Mouse (Mus musculus): ENCODE measurements around the gene Ablim2. TPM values are rescaled to one million over a fixed set of nuclear protein-coding genes. Genes with fewer than 3 reads are reported as not detected.

Gene Ablim2
- polyA plus RNA-seq, 1 experiment from 2014 or later = 9.8 TPM

DNA sequence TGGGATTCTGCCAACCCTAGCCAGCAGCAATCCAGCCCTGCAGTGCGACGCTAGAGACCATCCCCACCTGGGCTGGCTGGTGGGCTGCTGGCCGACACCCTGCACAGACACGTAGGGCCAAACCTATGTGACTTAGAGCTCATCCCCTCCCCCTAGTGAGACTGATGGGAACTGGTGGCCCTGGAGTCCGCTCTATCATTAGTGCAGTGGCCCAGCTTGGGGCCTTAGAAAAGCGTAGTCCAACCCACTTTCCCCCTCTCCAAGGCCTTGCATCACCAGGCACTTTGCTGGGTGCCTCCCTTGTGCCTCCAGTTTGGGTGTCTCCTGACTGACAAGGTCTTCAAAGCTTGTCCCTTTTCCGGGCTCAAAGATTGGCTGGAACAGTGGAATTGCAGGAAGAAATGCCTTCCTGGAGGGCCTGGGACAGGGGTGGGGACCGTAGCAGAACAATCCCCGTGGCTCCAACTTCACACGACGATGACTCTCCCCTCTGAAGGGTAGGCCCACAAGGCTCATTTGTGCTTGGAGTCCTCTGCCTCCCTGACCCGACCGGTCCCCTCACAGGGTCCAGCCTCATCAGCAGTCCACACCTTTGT, 16.4 kb upstream of the Ablim2 start:
- no peak overlapping the region for H3K9ac ChIP-seq
- peaks cover 26% of the 10 kb centered on the region for H3K27me3 ChIP-seq
- no peak overlapping the region for H3K4me3 ChIP-seq
- WGBS = 45% methylated on average over 13 of the region's 13 CpGs
- H3K36me3 ChIP-seq = no peaks in the 10 kb centered on the region
- H3K4me1 ChIP-seq (replicated peaks) = peaks cover 6% of the 10 kb centered on the region; the same call in 1 of the 2 replicates
- no peak overlapping the region for H3K27ac ChIP-seq (replicated peaks)
- no peak overlapping the region for H3K4me2 ChIP-seq
- H3K9me3 ChIP-seq = no peaks in the 10 kb centered on the region
- no peak for ATAC-seq (ENCODE audit: low read depth)

DNA sequence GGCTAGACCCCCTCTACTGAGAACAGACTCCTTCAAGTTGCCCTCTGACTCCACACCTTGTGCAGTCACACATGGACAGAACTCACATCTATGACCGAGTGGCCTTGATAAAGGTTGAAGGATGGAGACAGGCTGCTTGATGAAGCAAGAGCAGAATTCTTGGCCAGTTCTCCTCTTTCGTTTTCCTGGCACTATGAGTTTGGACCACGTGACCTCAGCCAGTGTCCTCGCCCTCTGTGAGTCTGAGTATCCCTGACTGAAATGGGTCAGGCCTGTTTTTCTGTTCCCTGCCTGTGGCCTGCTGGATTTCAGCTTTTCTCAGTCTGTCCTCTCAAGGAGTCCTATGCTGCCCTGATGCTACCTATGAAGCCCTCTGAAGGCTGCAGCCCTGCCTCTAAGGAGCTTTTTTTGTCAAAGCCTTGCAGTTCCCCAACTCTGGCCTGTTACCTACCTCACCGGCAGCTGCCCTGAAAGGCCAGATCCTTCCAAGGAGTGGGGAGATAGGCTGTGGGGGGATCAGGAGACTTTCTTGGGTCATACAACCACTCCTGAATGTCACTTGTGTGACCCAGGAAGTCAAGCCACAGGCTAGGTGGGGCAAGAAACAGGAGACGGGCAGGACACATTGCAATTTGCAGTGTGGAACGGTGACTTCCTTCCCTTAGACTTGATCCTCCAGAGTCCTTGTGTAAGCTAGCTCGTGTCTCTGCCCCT, 14.3 kb upstream of the Ablim2 start:
- WGBS = 81% methylated on average over 8 of the region's 8 CpGs
- H3K9me3 ChIP-seq = no peaks in the 10 kb centered on the region
- no peak overlapping the region for H3K4me2 ChIP-seq
- H3K27me3 ChIP-seq = peaks cover 26% of the 10 kb centered on the region
- ATAC-seq (ENCODE audit: low read depth) = no peak
- H3K4me1 ChIP-seq (replicated peaks) = no peaks in the 10 kb centered on the region
- H3K9ac ChIP-seq = no peak overlapping the region
- no peak overlapping the region for H3K4me3 ChIP-seq
- H3K36me3 ChIP-seq = no peaks in the 10 kb centered on the region
- H3K27ac ChIP-seq (replicated peaks) = no peak overlapping the region

DNA sequence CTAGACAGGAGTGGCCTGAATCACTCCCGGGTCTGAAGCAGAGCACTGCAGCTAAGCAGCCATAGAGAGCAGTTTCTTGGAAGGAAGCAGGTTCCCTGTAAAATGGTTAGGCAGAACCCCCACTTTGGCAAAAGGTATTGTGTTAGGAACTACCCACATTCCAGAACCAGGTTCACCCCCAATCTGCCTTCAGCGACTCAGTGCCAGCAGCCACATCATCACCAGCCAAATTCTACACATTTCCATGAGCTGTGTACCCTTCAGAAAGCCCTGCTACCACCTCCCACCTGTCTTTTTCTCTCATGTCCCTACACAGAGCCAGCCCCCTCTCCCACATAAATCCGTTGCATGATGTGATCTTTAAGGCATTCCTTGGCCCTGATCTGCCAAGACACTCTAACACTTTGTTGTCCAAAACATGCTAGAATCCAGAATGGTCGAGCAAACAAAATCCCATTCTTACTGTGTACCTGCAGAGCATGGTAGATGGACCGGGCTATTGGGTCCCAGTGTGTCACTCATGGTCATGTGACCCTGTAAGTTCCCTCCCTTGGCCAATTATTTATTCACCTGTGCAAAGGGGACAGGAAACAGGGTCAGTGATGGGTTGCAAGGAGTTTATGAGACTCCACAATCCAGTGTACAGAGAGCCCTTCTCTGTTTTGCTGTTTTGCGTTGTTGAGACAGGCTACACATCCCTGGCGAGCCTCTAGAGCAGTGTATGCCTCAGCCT, 13.5 kb upstream of the Ablim2 start:
- 86% methylated on average over 7 of the region's 7 CpGs for WGBS
- ATAC-seq (ENCODE audit: low read depth) = no peak
- no peaks in the 10 kb centered on the region for H3K9me3 ChIP-seq
- no peak overlapping the region for H3K4me3 ChIP-seq
- no peaks in the 10 kb centered on the region for H3K36me3 ChIP-seq
- H3K27ac ChIP-seq (replicated peaks) = no peak overlapping the region
- H3K4me2 ChIP-seq = no peak overlapping the region
- peaks cover 22% of the 10 kb centered on the region for H3K27me3 ChIP-seq
- H3K4me1 ChIP-seq (replicated peaks) = no peaks in the 10 kb centered on the region
- H3K9ac ChIP-seq = no peak overlapping the region

GRCm38 (mm10) chr5:35745406-35745805, 12.3 kb upstream of the Ablim2 start:
- WGBS = 87% methylated on average over 5 of the region's 5 CpGs
- ATAC-seq (ENCODE audit: low read depth) = no peak
- Histone ChIP-seq H3K4me2 (no peak overlapping the region), H3K36me3 (no peaks in the 10 kb centered on the region), H3K27me3 (peaks cover 10% of the 10 kb centered on the region), H3K4me3 (no peak overlapping the region), H3K4me1 (replicated peaks) (no peaks in the 10 kb centered on the region), H3K9ac (no peak overlapping the region), H3K9me3 (no peaks in the 10 kb centered on the region), H3K27ac (replicated peaks) (no peak overlapping the region)

GRCm38 (mm10) chr5:35746910-35747309, 10.8 kb upstream of the Ablim2 start:
- Histone ChIP-seq H3K4me1 (replicated peaks) (no peaks in the 10 kb centered on the region), H3K9ac (no peak overlapping the region), H3K36me3 (no peaks in the 10 kb centered on the region), H3K9me3 (no peaks in the 10 kb centered on the region), H3K4me2 (no peak overlapping the region), H3K27me3 (no peaks in the 10 kb centered on the region), H3K4me3 (no peak overlapping the region), H3K27ac (replicated peaks) (no peak overlapping the region)
- 24% methylated on average over 4 of the region's 4 CpGs for WGBS
- no peak for ATAC-seq (ENCODE audit: low read depth)

DNA sequence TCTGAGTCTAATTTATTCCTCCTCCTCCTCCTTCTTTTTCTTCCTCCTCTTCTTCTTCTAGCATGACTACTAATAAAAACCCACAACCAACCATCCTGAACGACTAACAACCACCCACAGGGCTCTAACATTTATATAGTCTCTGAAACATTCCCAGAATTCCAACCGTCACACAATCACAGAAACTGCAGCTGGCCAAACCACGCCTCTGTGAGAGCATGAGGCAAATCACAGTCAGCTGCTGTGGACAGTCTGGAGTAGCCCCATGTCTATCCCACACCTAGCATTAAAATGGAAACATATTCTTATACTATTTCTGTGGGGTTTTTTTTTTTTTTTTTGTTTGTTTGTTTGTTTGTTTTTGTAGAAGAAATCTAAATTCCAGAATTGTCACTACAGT, 8.3 kb upstream of the Ablim2 start:
- H3K4me3 ChIP-seq = no peak overlapping the region
- 60% methylated on average over 3 of the region's 3 CpGs for WGBS
- no peak overlapping the region for H3K4me2 ChIP-seq
- no peak for ATAC-seq (ENCODE audit: low read depth)
- H3K27ac ChIP-seq (replicated peaks) = no peak overlapping the region
- no peaks in the 10 kb centered on the region for H3K9me3 ChIP-seq
- H3K36me3 ChIP-seq = no peaks in the 10 kb centered on the region
- H3K9ac ChIP-seq = no peak overlapping the region
- no peaks in the 10 kb centered on the region for H3K27me3 ChIP-seq
- no peaks in the 10 kb centered on the region for H3K4me1 ChIP-seq (replicated peaks)

DNA sequence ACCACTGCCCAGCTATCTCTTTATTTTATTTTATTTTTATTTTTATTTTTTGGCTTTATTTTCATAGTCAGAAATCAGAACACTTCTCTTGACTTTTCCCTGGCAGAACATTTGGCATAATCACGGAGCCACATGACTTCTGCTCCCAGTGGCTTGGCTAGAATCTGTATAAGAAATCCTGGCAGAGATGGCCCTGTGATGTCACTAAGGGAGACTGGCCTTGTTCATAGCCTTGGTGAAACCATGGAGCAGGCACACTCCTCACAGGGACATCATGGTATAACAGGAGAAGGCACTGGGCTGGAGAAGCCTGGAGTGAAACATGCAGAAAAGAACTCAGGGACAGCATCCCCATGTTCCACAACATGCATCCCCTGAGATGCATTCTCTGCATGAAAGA, 7.7 kb upstream of the Ablim2 start:
- Histone ChIP-seq H3K27ac (replicated peaks) (no peak overlapping the region), H3K9ac (no peak overlapping the region), H3K27me3 (no peaks in the 10 kb centered on the region), H3K4me2 (no peak overlapping the region), H3K9me3 (no peaks in the 10 kb centered on the region), H3K4me1 (replicated peaks) (no peaks in the 10 kb centered on the region), H3K36me3 (no peaks in the 10 kb centered on the region), H3K4me3 (no peak overlapping the region)
- ATAC-seq (ENCODE audit: low read depth) = no peak
- WGBS = 89% methylated on average over 1 of the region's 1 CpGs

DNA sequence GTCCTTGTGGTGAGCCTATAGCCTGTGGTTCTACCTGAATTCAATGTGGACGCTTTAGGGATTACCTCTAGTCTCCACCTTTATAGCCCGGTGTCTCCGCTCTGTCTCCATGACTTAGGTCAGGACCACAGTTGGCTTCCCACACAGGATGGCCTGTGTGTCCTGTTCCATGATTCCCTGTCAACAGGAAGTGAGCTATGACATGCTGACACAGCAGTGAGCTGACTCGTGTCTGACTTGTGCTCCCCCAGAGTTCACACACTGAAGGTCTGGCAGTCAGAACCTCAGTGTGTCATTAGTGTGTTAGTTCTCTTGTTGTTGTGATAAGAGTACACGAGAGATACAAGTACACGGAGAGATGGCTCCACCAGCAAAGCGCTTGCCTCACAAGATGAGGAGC, 6.7 kb upstream of the Ablim2 start:
- Histone ChIP-seq H3K9ac (no peak overlapping the region), H3K4me3 (no peak overlapping the region), H3K27me3 (0 out of 2 replicates have a peak, but pooled peaks cover under 1% of the 10 kb centered on the region), H3K4me1 (replicated peaks) (no peaks in the 10 kb centered on the region), H3K9me3 (no peaks in the 10 kb centered on the region), H3K27ac (replicated peaks) (no peak overlapping the region), H3K4me2 (no peak overlapping the region), H3K36me3 (no peaks in the 10 kb centered on the region)
- ATAC-seq (ENCODE audit: low read depth) = no peak
- 83% methylated on average over 7 of the region's 7 CpGs for WGBS

DNA sequence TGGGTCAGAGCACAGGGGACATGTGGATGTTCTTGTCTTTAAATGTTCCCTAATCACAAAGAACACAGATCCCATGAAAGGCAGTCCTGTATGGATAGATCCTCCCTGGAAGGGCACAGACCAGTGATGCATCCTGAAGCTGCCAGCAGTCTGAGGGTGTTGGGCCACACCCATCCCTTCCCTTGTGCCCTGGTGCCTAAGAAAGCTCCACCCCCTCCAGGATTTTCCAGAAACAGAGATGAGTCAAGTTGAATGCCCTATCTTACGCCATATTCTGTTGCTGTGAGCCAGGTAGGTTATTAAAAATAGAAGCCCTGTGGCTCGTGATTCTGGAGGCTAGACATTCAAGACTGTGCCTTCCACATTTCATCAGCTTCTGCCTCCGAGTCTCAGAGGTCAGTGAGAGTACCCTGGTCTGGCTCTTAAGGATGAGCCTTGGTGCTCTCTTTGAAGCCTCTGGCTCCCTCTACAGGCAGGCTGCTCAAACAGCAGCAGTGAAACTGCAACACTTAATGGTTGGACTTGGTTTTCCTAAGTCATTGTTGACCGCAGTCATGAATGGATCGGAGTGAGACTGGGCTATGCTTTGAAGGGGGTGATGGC, 2.4 kb upstream of the Ablim2 start:
- peaks cover 33% of the 10 kb centered on the region for H3K27me3 ChIP-seq
- H3K4me2 ChIP-seq = no peak overlapping the region
- 20% methylated on average over 5 of the region's 5 CpGs for WGBS
- no peaks in the 10 kb centered on the region for H3K36me3 ChIP-seq
- peaks cover 19% of the 10 kb centered on the region for H3K4me1 ChIP-seq (replicated peaks)
- ATAC-seq (ENCODE audit: low read depth) = no peak
- no peaks in the 10 kb centered on the region for H3K9me3 ChIP-seq
- no peak overlapping the region for H3K4me3 ChIP-seq
- no peak overlapping the region for H3K9ac ChIP-seq
- H3K27ac ChIP-seq (replicated peaks) = no peak overlapping the region

DNA sequence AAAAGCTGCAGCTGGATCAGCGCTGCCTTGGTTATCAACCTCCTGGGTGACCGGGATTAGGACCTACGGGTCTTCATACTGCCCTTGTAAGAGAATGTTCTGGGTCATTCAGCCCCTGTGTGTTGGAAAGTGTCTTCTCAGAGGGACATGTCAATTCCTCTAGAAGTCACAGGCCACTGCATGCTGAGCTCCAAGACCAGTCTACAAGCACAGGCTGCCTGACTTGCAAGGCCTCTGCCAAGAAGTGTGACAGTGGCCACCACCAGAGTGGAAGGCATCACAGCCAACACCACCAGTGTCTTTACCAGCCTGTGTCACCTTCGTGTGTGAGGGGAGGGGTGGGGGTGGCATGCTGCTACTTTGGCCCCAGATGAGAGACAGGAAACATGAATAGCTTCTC, 1.7 kb upstream of the Ablim2 start:
- H3K4me3 ChIP-seq = no peak overlapping the region

GRCm38 (mm10) chr5:35756997-35757638, 562 bp upstream of the Ablim2 start:
- ATAC-seq (ENCODE audit: low read depth) = peak; percentile 68
- WGBS = 11% methylated on average over 25 of the region's 26 CpGs
- Histone ChIP-seq H3K4me1 (replicated peaks) (peaks cover 19% of the 10 kb centered on the region), H3K9ac (peak overlapping the region; percentile 62), H3K9me3 (no peaks in the 10 kb centered on the region), H3K4me2 (peak overlapping the region; percentile 99), H3K36me3 (no peaks in the 10 kb centered on the region), H3K4me3 (peak overlapping the region; percentile 62), H3K27ac (replicated peaks) (peak overlapping the region; percentile 68), H3K27me3 (peaks cover 48% of the 10 kb centered on the region)

More for the DNA sequence above, 1.7 kb upstream of the Ablim2 start:
- no peak for ATAC-seq (ENCODE audit: low read depth)
- H3K4me1 ChIP-seq (replicated peaks) = peaks cover 19% of the 10 kb centered on the region
- H3K36me3 ChIP-seq = no peaks in the 10 kb centered on the region
- H3K27ac ChIP-seq (replicated peaks) = no peak overlapping the region
- H3K9ac ChIP-seq = no peak overlapping the region
- H3K4me2 ChIP-seq = no peak overlapping the region
- 64% methylated on average over 4 of the region's 4 CpGs for WGBS
- peaks cover 41% of the 10 kb centered on the region for H3K27me3 ChIP-seq
- H3K9me3 ChIP-seq = no peaks in the 10 kb centered on the region
